Mouse (Mus musculus): ENCODE results near the gene Mdfic. TPM values are rescaled to one million over a fixed set of nuclear protein-coding genes. Genes with fewer than 3 reads are reported as not detected.
A peak's percentile ranks its signal among the peaks of the same experiment; 100 is the strongest.
"Not testable (repeated sequence)": the region's sequence is repeated elsewhere in the genome, so short reads cannot be mapped to it uniquely, and the experiment has no call there.

Mdfic gene
- polyA plus RNA-seq (2015; fragmentation: Nextera tagmentation; extraction: Ambion mirVana) = 4.2 and 4.6 TPM in 2 replicates

- Histone ChIP-seq H3K9ac (peak within 1 kb of the TSS; percentile 86), H3K27ac (peak within 1 kb of the TSS; percentile 84), H3K4me2 (peak within 1 kb of the TSS; percentile 77), H3K9me3 (replicated peaks) (no peaks in the 10 kb centered on the region), H3K36me3 (no peaks in the 10 kb centered on the region), H3K4me1 (replicated peaks) (peaks cover 13% of the 10 kb centered on the region), H3K27me3 (no peaks in the 10 kb centered on the region), H3K4me3 (peak within 1 kb of the TSS; percentile 88)
- 0% methylated on average over 16 of the region's 16 CpGs for WGBS
- ATAC-seq (replicated peaks; ENCODE audit: insufficient number of reproducible peaks, insufficient read depth, low FRiP score, low read depth) = peak; percentile 56
Observed at GRCm38 (mm10) chr6:15720461-15720817, at the start of gene Mdfic. Gene Mdfic (plus strand): TSS chr6:15720661.

- H3K4me1 ChIP-seq (replicated peaks) = no peaks in the 10 kb centered on the region
- H3K9me3 ChIP-seq (replicated peaks) = no peaks in the 10 kb centered on the region
- H3K4me2 ChIP-seq = no peak overlapping the region
- H3K27me3 ChIP-seq = no peaks in the 10 kb centered on the region
- H3K9ac ChIP-seq = no peak overlapping the region
- H3K4me3 ChIP-seq = no peak overlapping the region
- no peak overlapping the region for H3K27ac ChIP-seq
- ATAC-seq (replicated peaks; ENCODE audit: insufficient number of reproducible peaks, insufficient read depth, low FRiP score, low read depth) = no peak
- H3K36me3 ChIP-seq = no peaks in the 10 kb centered on the region
Observed at GRCm38 (mm10) chr6:15671364-15671763, 49.1 kb upstream of the Mdfic start.

GRCm38 (mm10) chr6:15710080-15710479, 10.4 kb upstream of the Mdfic start:
- no peaks in the 10 kb centered on the region for H3K27me3 ChIP-seq
- no peak overlapping the region for H3K9ac ChIP-seq
- no peaks in the 10 kb centered on the region for H3K36me3 ChIP-seq
- no peak for ATAC-seq (replicated peaks; ENCODE audit: insufficient number of reproducible peaks, insufficient read depth, low FRiP score, low read depth)
- no peaks in the 10 kb centered on the region for H3K4me1 ChIP-seq (replicated peaks)
- H3K4me2 ChIP-seq = no peak overlapping the region
- H3K4me3 ChIP-seq = no peak overlapping the region
- no peaks in the 10 kb centered on the region for H3K9me3 ChIP-seq (replicated peaks)
- 78% methylated on average over 4 of the region's 4 CpGs for WGBS
- no peak overlapping the region for H3K27ac ChIP-seq

- Histone ChIP-seq H3K9ac (no peak overlapping the region), H3K4me1 (replicated peaks) (no peaks in the 10 kb centered on the region), H3K4me3 (no peak overlapping the region), H3K27ac (no peak overlapping the region), H3K36me3 (no peaks in the 10 kb centered on the region), H3K4me2 (no peak overlapping the region), H3K27me3 (no peaks in the 10 kb centered on the region), H3K9me3 (replicated peaks) (no peaks in the 10 kb centered on the region)
- ATAC-seq (replicated peaks; ENCODE audit: insufficient number of reproducible peaks, insufficient read depth, low FRiP score, low read depth) = no peak
- WGBS = 81% methylated on average over 7 of the region's 7 CpGs
Observed at GRCm38 (mm10) chr6:15710706-15711105, 9.8 kb upstream of the Mdfic start.

- Histone ChIP-seq H3K27me3 (no peaks in the 10 kb centered on the region), H3K4me1 (replicated peaks) (no peaks in the 10 kb centered on the region), H3K9ac (no peak overlapping the region), H3K4me3 (no peak overlapping the region), H3K9me3 (replicated peaks) (no peaks in the 10 kb centered on the region), H3K27ac (no peak overlapping the region), H3K36me3 (no peaks in the 10 kb centered on the region), H3K4me2 (no peak overlapping the region)
- no peak for ATAC-seq (replicated peaks; ENCODE audit: insufficient number of reproducible peaks, insufficient read depth, low FRiP score, low read depth)
- WGBS = 68% methylated on average over 2 of the region's 2 CpGs
Observed at GRCm38 (mm10) chr6:15712860-15713385, 7.5 kb upstream of the Mdfic start.

- not testable (repeated sequence) for H3K36me3 ChIP-seq
Observed at GRCm38 (mm10) chr6:15714036-15714435, 6.4 kb upstream of the Mdfic start.

GRCm38 (mm10) chr6:15714996-15715844, 5.2 kb upstream of the Mdfic start:
- Histone ChIP-seq H3K9ac (no peak overlapping the region), H3K4me3 (no peak overlapping the region), H3K4me2 (no peak overlapping the region), H3K36me3 (no peaks in the 10 kb centered on the region), H3K27me3 (no peaks in the 10 kb centered on the region), H3K27ac (no peak overlapping the region), H3K4me1 (replicated peaks) (peaks cover under 1% of the 10 kb centered on the region; the same call in 1 of the 2 replicates), H3K9me3 (replicated peaks) (no peaks in the 10 kb centered on the region)
- WGBS = 75% methylated on average over 2 of the region's 2 CpGs
- ATAC-seq (replicated peaks; ENCODE audit: insufficient number of reproducible peaks, insufficient read depth, low FRiP score, low read depth) = no peak

More at GRCm38 (mm10) chr6:15714036-15714435, 6.4 kb upstream of the Mdfic start:
- not testable (repeated sequence) for H3K4me2 ChIP-seq; H3K27ac ChIP-seq; H3K9ac ChIP-seq; H3K4me3 ChIP-seq; H3K27me3 ChIP-seq; H3K4me1 ChIP-seq (replicated peaks); H3K9me3 ChIP-seq (replicated peaks); ATAC-seq (replicated peaks; ENCODE audit: insufficient number of reproducible peaks, insufficient read depth, low FRiP score, low read depth)
- WGBS = 87% methylated on average over 1 of the region's 1 CpGs

GRCm38 (mm10) chr6:15719919-15720318, 542 bp upstream of the Mdfic start:
- H3K27me3 ChIP-seq = no peaks in the 10 kb centered on the region
- ATAC-seq (replicated peaks; ENCODE audit: insufficient number of reproducible peaks, insufficient read depth, low FRiP score, low read depth) = no peak
- H3K4me1 ChIP-seq (replicated peaks) = peaks cover 13% of the 10 kb centered on the region
- H3K4me3 ChIP-seq = no peak overlapping the region
- 76% methylated on average over 6 of the region's 6 CpGs for WGBS
- no peaks in the 10 kb centered on the region for H3K36me3 ChIP-seq
- H3K9ac ChIP-seq = no peak overlapping the region
- H3K27ac ChIP-seq = 0 out of 2 replicates have a peak overlapping the region, but pooled peaks have one; percentile 84
- H3K4me2 ChIP-seq = no peak overlapping the region
- H3K9me3 ChIP-seq (replicated peaks) = no peaks in the 10 kb centered on the region

- under 1% methylated on average over 50 of the region's 60 CpGs for WGBS
- peak overlapping the region; percentile 88 for H3K4me3 ChIP-seq
- H3K4me1 ChIP-seq (replicated peaks) = peaks cover 13% of the 10 kb centered on the region
- H3K4me2 ChIP-seq = peak overlapping the region; percentile 77
- peak overlapping the region; percentile 84 for H3K27ac ChIP-seq
- H3K27me3 ChIP-seq = no peaks in the 10 kb centered on the region
- H3K9me3 ChIP-seq (replicated peaks) = no peaks in the 10 kb centered on the region
- H3K36me3 ChIP-seq = no peaks in the 10 kb centered on the region
- peak; percentile 76 for ATAC-seq (replicated peaks; ENCODE audit: insufficient number of reproducible peaks, insufficient read depth, low FRiP score, low read depth)
- H3K9ac ChIP-seq = peak overlapping the region; percentile 86
Observed at GRCm38 (mm10) chr6:15720818-15721715, 606 bp downstream of the Mdfic start.

GRCm38 (mm10) chr6:15721716-15722031, 1.2 kb downstream of the Mdfic start:
- Histone ChIP-seq H3K4me2 (peak overlapping the region; percentile 77), H3K27ac (peak overlapping the region; percentile 84), H3K36me3 (no peaks in the 10 kb centered on the region), H3K9me3 (replicated peaks) (no peaks in the 10 kb centered on the region), H3K27me3 (no peaks in the 10 kb centered on the region), H3K4me1 (replicated peaks) (peaks cover 13% of the 10 kb centered on the region), H3K4me3 (peak overlapping the region; percentile 88), H3K9ac (peak overlapping the region; percentile 86)
- 24% methylated on average over 5 of the region's 5 CpGs for WGBS
- ATAC-seq (replicated peaks; ENCODE audit: insufficient number of reproducible peaks, insufficient read depth, low FRiP score, low read depth) = no peak

- WGBS = 90% methylated on average over 7 of the region's 8 CpGs
- ATAC-seq (replicated peaks; ENCODE audit: insufficient number of reproducible peaks, insufficient read depth, low FRiP score, low read depth); H3K27me3 ChIP-seq; H3K9me3 ChIP-seq (replicated peaks); H3K4me3 ChIP-seq; H3K36me3 ChIP-seq; H3K27ac ChIP-seq; H3K9ac ChIP-seq: not testable (repeated sequence)
- 0 out of 2 replicates have a peak overlapping the region, but pooled peaks have one; percentile 77 for H3K4me2 ChIP-seq
- peaks cover 16% of the 10 kb centered on the region for H3K4me1 ChIP-seq (replicated peaks)
Observed at GRCm38 (mm10) chr6:15722631-15723030, 2.2 kb downstream of the Mdfic start.
